Mouse (Mus musculus): ENCODE measurements around the gene Birc5.

The Birc5 gene

GRCm38 (mm10) chr11:117888853-117889822 lies 40.1 kb downstream of the Birc5 start:
- no peak for DNase-seq

- DNase-seq = no peak
These were observed 40.9 kb downstream of the Birc5 start for GRCm38 (mm10) chr11:117889887-117890340.

GRCm38 (mm10) chr11:117890519-117891282 lies 41.6 kb downstream of the Birc5 start:
- no peak for DNase-seq

GRCm38 (mm10) chr11:117891581-117892175 lies 42.6 kb downstream of the Birc5 start:
- peak; percentile 50 to 71 for DNase-seq

- peak; percentile 83 to 84 for DNase-seq
These were observed 43.1 kb downstream of the Birc5 start for GRCm38 (mm10) chr11:117892199-117892598.

GRCm38 (mm10) chr11:117894676-117895075 lies 45.6 kb downstream of the Birc5 start:
- no peak for DNase-seq

- DNase-seq = no peak
These were observed 47.5 kb downstream of the Birc5 start for GRCm38 (mm10) chr11:117896533-117896932.

GRCm38 (mm10) chr11:117902282-117902681 lies 53.2 kb downstream of the Birc5 start:
- DNase-seq = peak; percentile 77 to 89

- peak in 1 of 2 experiments; percentile 57 for DNase-seq
These were observed 55.4 kb downstream of the Birc5 start for GRCm38 (mm10) chr11:117904442-117904841.

All from thymus, postnatal 36 days (tissue).